Mouse (Mus musculus) limb, embryonic 12.5 days (tissue): ENCODE measurements around the gene Ephb2. TPM values are rescaled to one million over a fixed set of nuclear protein-coding genes. Genes with fewer than 3 reads are reported as not detected.

Experiments used
- ATAC-seq: fragments of 200-750 bp; cut with Nextera tagmentation; 2 replicates; pipeline ENCODE4 v1.8.0; 2017; ENCODE audit warnings: low read depth, moderate TSS enrichment; ENCODE audit not compliant: insufficient number of reproducible peaks, insufficient read depth, low FRiP score, low TSS enrichment
- H3K27ac ChIP-seq: fragments of 300-500 bp; sonication (generic); 2 replicates; pipeline ENCODE4 v1.5.1; 2016; ENCODE audit warnings: mild to moderate bottlenecking, moderate library complexity
- H3K27me3 ChIP-seq: fragments of 300-500 bp; sonication (generic); 2 replicates; pipeline ENCODE4 v1.6.1; 2016; ENCODE audit warnings: mild to moderate bottlenecking, moderate library complexity
- H3K36me3 ChIP-seq: fragments of 300-500 bp; sonication (generic); 2 replicates; pipeline ENCODE4 v1.6.1; 2016; ENCODE audit warnings: mild to moderate bottlenecking, moderate library complexity
- H3K4me1 ChIP-seq: fragments of 300-500 bp; sonication (generic); replicated peaks from 2 replicates; pipeline ENCODE4 v1.6.1; 2016
- H3K4me2 ChIP-seq: fragments of 300-500 bp; sonication (generic); 2 replicates; pipeline ENCODE4 v1.6.1; 2016; ENCODE audit warnings: mild to moderate bottlenecking, moderate library complexity
- H3K4me3 ChIP-seq: fragments of 300-500 bp; sonication (generic); replicated peaks from 2 replicates; pipeline ENCODE4 v1.5.1; 2016; ENCODE audit warnings: mild to moderate bottlenecking
- H3K9ac ChIP-seq: fragments of 300-500 bp; sonication (generic); replicated peaks from 2 replicates; pipeline ENCODE4 v1.6.1; 2016; ENCODE audit warnings: mild to moderate bottlenecking, moderate library complexity
- H3K9me3 ChIP-seq: fragments of 300-500 bp; sonication (generic); 2 replicates; pipeline ENCODE4 v1.6.1; 2016; ENCODE audit warnings: mild to moderate bottlenecking, moderate library complexity
- WGBS: fragments of 180-500 bp; shearing (Covaris S2); methylation state at CpG from one replicate; pipeline ENCODE4 v1.1.7; 2016; 5-methylcytosine and 5-hydroxymethylcytosine counted together
- polyA plus RNA-seq: library from polyadenylated mRNA; unstranded; fragments of >200 nt; fragmentation: Nextera tagmentation; extraction: Ambion mirVana; gene quantifications from 2 replicates; pipeline ENCODE4 v1.2.1, GENCODE M21; 2016

The Ephb2 gene
- polyA plus RNA-seq, 1 experiment from 2014 or later, result 16.9 TPM

DNA sequence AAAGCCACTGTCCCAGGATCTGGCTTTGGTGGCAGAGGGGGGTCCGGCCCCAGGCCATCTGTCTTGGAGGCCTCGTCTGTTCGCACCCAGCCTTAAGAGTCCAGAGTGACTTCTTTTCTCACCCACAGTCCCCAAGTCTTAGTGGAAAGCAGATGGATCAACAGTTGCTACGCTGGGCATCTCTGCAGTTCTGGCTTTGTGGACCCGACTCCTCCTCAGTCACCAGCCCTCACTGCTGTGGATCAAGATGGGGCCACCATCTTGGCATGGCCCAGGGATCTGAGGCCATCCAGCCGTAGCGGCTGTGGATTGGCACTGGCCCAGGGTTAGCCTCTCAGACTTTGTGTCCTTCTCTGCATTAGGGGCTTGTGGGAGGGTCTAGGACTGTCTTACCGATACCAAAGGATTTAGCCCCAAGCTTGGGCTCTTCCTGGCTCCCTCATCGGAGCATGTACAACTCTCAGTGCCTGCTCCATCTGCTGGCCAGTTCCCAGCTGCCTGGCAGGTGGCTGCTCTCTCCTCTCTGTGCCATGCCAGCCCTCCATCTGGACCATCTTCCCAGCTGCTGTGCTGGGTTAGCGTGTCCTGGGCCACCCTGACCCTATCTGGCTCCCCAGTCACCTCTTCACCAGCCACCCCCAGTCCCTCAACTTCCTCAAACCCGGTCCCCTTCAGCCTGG lies 137.2 kb downstream of the Ephb2 start:
- Histone ChIP-seq H3K27me3 (no peaks in the 10 kb centered on the region), H3K4me2 (no peak overlapping the region), H3K4me1 (peaks cover 21% of the 10 kb centered on the region), H3K9me3 (no peaks in the 10 kb centered on the region), H3K27ac (no peak overlapping the region), H3K4me3 (no peak overlapping the region), H3K9ac (no peak overlapping the region; the same call in 1 of the 2 replicates), H3K36me3 (peaks cover 24% of the 10 kb centered on the region)
- 84% methylated on average over 11 of the region's 11 CpGs for WGBS
- ATAC-seq, result no peak

DNA sequence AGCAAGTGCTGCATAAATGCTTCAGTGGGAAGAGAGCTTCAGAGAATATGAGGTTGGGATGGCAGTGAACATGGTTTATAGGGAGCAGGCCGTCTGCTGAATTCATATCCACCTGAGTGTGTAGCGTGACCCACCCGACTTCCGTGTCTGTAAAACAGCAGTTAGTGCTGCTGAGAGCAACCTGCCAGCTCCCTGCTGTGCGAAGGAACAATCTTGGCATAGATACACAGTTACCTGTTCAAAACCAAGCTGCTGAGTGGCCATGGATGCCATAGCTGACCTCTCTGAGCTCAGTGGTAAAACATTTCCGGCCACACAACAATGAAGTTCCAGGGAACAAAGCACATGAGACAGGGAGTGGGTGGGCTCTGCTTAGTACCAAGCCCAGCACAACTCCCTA lies 138.5 kb downstream of the Ephb2 start:
- 80% methylated on average over 6 of the region's 6 CpGs for WGBS
- no peak for ATAC-seq
- Histone ChIP-seq H3K36me3 (peaks cover 36% of the 10 kb centered on the region), H3K27ac (no peak overlapping the region), H3K9me3 (no peaks in the 10 kb centered on the region), H3K9ac (no peak overlapping the region), H3K4me3 (no peak overlapping the region), H3K4me1 (peaks cover 10% of the 10 kb centered on the region), H3K4me2 (no peak overlapping the region), H3K27me3 (no peaks in the 10 kb centered on the region)

DNA sequence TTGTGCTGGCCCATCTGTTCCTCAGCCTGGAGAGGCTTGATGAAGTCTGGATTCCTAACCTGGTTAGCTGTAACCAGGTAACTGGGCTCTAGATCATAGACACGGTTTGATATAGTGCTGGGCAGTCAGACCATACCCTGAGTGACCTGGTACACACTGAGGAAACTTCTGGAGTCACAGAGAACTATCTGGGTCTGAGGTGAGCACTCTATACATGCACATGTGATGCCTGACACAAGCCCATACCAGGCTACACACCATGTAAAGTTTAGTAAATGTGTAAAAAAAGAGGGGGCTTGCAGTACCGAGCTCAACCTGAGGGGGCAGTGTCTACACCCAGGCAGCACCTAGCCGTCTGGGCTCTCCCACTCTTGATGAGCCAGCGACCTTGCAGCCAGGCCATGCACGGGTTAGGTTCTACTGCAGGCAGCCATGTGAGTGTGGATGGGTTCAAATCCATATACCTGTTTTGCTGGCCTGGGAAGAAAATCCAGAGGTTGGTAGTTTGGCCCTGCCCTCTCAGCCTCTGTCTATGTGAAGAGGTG lies 139.3 kb downstream of the Ephb2 start:
- no peak overlapping the region for H3K4me3 ChIP-seq
- peaks cover 45% of the 10 kb centered on the region for H3K36me3 ChIP-seq
- H3K27me3 ChIP-seq, result no peaks in the 10 kb centered on the region
- no peak overlapping the region for H3K9ac ChIP-seq
- no peaks in the 10 kb centered on the region for H3K9me3 ChIP-seq
- 20% methylated on average over 5 of the region's 5 CpGs for WGBS
- H3K4me1 ChIP-seq, result 0 out of 2 replicates have a peak, but pooled peaks cover 5% of the 10 kb centered on the region
- no peak overlapping the region for H3K4me2 ChIP-seq
- ATAC-seq, result no peak
- no peak overlapping the region for H3K27ac ChIP-seq

DNA sequence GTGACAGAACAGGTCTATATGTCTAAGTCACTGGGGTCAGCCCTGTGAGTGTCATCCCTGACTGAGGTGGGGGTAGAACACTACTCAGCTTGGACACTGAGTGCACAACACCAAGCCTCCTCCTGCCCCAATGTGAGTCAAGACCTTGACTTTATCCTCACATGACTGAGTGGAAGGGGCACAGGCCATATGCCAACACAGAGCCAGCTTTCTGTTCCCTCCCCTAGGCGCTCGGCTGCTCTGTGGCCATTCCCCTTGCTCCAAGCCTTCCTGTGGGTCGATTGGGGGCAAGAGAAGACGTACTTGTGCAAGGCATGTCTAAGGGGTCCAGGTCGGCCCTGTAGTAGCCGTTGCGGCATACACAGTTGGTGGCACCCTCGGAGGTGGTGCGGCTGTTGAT lies 140.1 kb downstream of the Ephb2 start:
- ATAC-seq, result no peak
- no peak overlapping the region for H3K9ac ChIP-seq
- H3K9me3 ChIP-seq, result no peaks in the 10 kb centered on the region
- no peak overlapping the region for H3K27ac ChIP-seq
- H3K4me1 ChIP-seq, result 0 out of 2 replicates have a peak, but pooled peaks cover 5% of the 10 kb centered on the region
- H3K4me2 ChIP-seq, result no peak overlapping the region
- H3K4me3 ChIP-seq, result no peak overlapping the region
- H3K36me3 ChIP-seq, result peaks cover 50% of the 10 kb centered on the region
- 92% methylated on average over 9 of the region's 9 CpGs for WGBS
- H3K27me3 ChIP-seq, result no peaks in the 10 kb centered on the region

DNA sequence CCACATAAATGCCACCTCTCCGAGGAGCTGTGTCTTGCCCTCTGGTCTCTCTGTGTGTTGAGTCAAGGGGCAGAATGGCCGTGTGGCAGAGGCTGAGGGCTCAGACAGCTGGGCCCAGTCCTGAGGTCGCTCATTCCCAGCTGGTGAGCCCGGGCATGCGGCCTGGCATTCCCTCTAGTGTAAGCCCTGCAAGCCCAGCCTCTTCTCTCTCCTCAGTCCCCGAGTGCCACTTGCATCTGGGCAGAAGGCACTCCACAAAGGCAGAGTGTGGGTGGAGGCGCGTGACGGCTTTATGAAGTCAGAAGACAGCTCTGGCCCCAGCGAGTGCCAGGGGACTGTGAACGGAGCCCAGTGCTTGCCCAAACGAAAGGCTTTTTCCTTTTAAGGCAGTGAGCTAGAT lies 145.8 kb downstream of the Ephb2 start:
- Histone ChIP-seq H3K9me3 (no peaks in the 10 kb centered on the region), H3K27ac (no peak overlapping the region), H3K36me3 (peaks cover 55% of the 10 kb centered on the region), H3K4me1 (peaks cover 16% of the 10 kb centered on the region), H3K27me3 (no peaks in the 10 kb centered on the region), H3K9ac (no peak overlapping the region), H3K4me3 (no peak overlapping the region), H3K4me2 (no peak overlapping the region)
- no peak for ATAC-seq
- 85% methylated on average over 12 of the region's 12 CpGs for WGBS

DNA sequence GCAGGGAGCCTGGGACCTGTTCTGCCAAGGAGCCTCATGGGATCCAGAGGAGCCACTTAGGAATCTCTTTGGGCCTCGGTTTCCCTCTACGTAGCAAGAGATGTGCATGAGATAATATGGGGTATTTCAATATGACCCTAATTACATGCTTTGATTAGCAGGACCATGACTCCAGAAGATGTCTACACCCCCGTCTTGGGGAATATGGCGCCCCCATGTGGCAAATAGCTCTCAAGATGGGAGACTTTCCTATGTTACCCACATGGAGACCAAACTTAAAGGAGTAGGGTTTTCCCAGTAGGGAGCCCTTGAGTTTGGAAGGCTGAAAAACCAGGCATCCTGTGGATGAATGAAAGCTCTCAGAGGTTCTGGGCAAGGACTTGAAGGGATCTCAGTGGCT lies 147.7 kb downstream of the Ephb2 start:
- no peak overlapping the region for H3K27ac ChIP-seq
- H3K9ac ChIP-seq, result no peak overlapping the region
- H3K36me3 ChIP-seq, result peaks cover 46% of the 10 kb centered on the region
- WGBS, result 69% methylated on average over 4 of the region's 4 CpGs
- ATAC-seq, result no peak
- no peak overlapping the region for H3K4me3 ChIP-seq
- H3K4me1 ChIP-seq, result peaks cover 21% of the 10 kb centered on the region
- H3K4me2 ChIP-seq, result no peak overlapping the region
- no peaks in the 10 kb centered on the region for H3K27me3 ChIP-seq
- H3K9me3 ChIP-seq, result no peaks in the 10 kb centered on the region

DNA sequence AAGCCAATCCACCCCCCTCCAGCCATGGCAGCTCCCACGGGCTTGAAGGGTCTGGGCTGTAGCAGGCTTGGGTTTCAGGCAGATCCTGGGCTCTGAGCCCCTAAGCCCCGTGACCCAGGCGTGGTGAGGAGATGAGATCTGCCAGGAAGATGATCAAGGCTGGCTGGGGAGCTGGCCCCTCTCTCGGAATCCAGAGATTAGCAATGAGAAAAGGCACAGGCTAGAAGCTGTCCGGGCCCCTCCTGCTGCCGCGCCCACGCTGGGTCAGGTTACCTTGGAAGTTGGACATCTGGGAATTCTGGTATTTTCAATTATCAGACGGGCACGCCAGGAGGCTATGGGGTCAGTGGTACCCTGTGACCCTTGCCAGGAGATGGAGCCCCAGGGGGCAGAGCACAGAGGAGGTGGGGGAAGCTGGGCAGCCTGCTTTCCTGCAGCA lies 150.3 kb downstream of the Ephb2 start:
- no peak overlapping the region for H3K4me3 ChIP-seq
- 17% methylated on average over 10 of the region's 10 CpGs for WGBS
- peaks cover 32% of the 10 kb centered on the region for H3K4me1 ChIP-seq
- H3K27me3 ChIP-seq, result no peaks in the 10 kb centered on the region
- ATAC-seq, result no peak
- no peak overlapping the region for H3K9ac ChIP-seq
- no peaks in the 10 kb centered on the region for H3K9me3 ChIP-seq
- no peak overlapping the region for H3K4me2 ChIP-seq
- no peak overlapping the region for H3K27ac ChIP-seq
- peaks cover 24% of the 10 kb centered on the region for H3K36me3 ChIP-seq

DNA sequence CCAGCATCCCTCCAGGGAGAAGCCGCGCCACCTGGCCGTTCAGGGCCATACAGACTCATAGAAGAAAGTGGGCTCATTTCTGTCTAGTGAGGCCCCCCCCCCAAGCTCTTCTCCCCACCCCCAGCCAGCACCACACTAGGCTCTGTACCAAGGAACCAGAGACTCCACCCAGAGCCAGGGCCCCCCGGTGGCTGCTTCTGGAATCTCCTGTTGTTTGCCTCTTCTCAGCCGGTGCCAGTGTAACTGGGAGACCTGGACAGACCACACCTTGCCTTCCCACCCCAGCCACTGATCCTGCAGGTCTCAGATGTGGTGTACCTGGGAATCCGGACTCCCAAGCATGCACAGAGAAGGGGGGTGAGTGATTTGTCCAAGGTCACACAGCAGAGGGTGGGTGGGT lies 151.3 kb downstream of the Ephb2 start:
- peaks cover 36% of the 10 kb centered on the region for H3K4me1 ChIP-seq
- H3K4me3 ChIP-seq, result no peak overlapping the region
- WGBS, result 73% methylated on average over 4 of the region's 6 CpGs
- H3K27me3 ChIP-seq, result no peaks in the 10 kb centered on the region
- no peak overlapping the region for H3K9ac ChIP-seq
- no peaks in the 10 kb centered on the region for H3K9me3 ChIP-seq
- 0 out of 2 replicates have a peak, but pooled peaks have one; percentile 30 for ATAC-seq
- no peak overlapping the region for H3K27ac ChIP-seq
- peaks cover 15% of the 10 kb centered on the region for H3K36me3 ChIP-seq
- no peak overlapping the region for H3K4me2 ChIP-seq

DNA sequence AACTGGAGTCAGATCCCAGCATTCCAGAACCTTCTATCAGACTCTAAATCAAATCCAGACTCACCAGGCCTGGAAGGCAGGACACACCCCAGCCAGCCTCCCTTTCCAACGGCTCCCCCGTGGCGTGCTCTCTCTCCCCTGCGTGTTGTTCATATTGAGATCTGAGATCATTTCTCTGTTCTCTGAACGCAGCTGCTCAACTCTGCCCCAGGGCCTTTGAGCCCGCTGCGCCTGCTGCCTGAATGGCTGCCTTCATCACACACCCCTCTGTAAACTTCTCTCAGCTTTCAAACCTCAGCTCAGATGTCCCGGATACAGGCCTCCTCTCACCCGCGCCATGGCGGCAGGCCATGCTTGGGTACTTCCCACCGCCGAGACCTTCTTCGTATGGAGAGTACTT lies 155.1 kb downstream of the Ephb2 start:
- H3K4me3 ChIP-seq, result no peak overlapping the region
- no peak for ATAC-seq
- H3K9ac ChIP-seq, result no peak overlapping the region
- 68% methylated on average over 14 of the region's 14 CpGs for WGBS
- peak overlapping the region; percentile 59; the same call in 1 of the 2 replicates for H3K27ac ChIP-seq
- H3K4me1 ChIP-seq, result peaks cover 25% of the 10 kb centered on the region
- no peak overlapping the region for H3K4me2 ChIP-seq
- no peaks in the 10 kb centered on the region for H3K9me3 ChIP-seq
- no peaks in the 10 kb centered on the region for H3K27me3 ChIP-seq
- H3K36me3 ChIP-seq, result peaks cover 12% of the 10 kb centered on the region

DNA sequence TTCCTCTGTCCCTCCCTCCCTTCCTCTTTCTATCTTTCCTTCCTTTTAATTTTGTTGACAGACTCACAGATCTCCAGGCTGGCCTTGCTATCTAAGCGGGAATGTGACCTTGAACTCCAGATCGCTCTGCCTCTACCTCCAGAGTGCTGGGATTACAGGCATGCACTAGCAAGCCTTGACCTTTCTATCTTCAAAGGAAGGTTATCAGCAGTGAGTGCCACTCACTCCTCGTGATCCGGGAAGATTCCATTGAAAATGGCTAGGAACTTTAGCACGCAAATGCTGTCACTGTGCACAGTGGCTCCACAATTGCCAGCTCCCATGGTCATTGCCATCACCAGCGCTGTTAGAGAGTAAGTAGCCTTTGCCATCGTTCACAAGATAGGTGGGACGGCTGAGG lies 156.6 kb downstream of the Ephb2 start:
- H3K4me2 ChIP-seq, result no peak overlapping the region
- H3K36me3 ChIP-seq, result peaks cover 20% of the 10 kb centered on the region
- 70% methylated on average over 8 of the region's 8 CpGs for WGBS
- no peak overlapping the region for H3K9ac ChIP-seq
- no peak overlapping the region for H3K4me3 ChIP-seq
- ATAC-seq, result no peak
- H3K27me3 ChIP-seq, result no peaks in the 10 kb centered on the region
- no peaks in the 10 kb centered on the region for H3K9me3 ChIP-seq
- no peak overlapping the region for H3K27ac ChIP-seq
- H3K4me1 ChIP-seq, result peaks cover 14% of the 10 kb centered on the region

DNA sequence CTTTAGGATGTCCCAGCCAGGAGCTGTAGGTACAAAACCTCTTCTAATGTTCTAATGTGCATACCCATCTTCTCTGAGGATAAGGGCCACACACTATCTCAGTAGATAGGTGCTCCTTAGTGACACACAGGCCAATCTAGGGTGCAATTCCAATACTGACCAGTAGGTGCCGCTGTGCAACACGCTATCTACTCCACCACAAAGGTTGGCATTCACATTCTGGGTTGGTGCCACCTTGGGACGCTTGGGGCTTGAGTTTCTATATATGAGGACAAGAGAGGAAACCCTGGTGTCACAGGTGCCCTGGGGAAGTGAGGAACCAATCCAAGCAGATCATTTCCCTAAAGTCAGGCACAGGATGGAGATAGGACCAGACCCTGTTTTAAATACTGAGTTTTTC lies 157.3 kb downstream of the Ephb2 start:
- no peaks in the 10 kb centered on the region for H3K27me3 ChIP-seq
- peaks cover 21% of the 10 kb centered on the region for H3K36me3 ChIP-seq
- no peak overlapping the region for H3K4me3 ChIP-seq
- H3K9ac ChIP-seq, result no peak overlapping the region
- WGBS, result 5% methylated on average over 3 of the region's 3 CpGs
- H3K27ac ChIP-seq, result no peak overlapping the region
- peaks cover 14% of the 10 kb centered on the region for H3K4me1 ChIP-seq
- no peak for ATAC-seq
- H3K9me3 ChIP-seq, result no peaks in the 10 kb centered on the region
- no peak overlapping the region for H3K4me2 ChIP-seq

DNA sequence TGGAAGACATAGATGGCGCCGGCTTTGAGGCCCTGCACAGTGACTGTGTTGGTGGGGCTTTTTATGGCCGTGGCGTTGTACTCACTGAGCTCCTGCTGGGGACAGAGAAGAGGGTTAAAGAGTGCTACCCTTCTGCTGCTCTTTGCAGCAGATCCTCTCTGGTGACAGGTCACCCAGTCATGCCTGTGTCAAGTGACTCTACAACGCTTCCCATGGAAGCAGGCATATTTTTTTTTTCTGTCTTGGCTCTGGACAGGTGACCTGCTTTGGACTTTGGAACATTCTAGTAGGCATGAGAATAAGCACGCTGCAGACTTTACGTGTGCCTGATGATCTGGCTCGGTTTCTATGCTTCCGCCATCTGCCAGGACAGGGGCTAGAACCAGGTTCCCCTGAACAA lies 160.3 kb downstream of the Ephb2 start:
- H3K4me3 ChIP-seq, result no peak overlapping the region
- peaks cover 42% of the 10 kb centered on the region for H3K36me3 ChIP-seq
- H3K9ac ChIP-seq, result no peak overlapping the region
- H3K9me3 ChIP-seq, result no peaks in the 10 kb centered on the region
- no peak overlapping the region for H3K27ac ChIP-seq
- ATAC-seq, result no peak
- H3K4me1 ChIP-seq, result 0 out of 2 replicates have a peak, but pooled peaks cover 4% of the 10 kb centered on the region
- WGBS, result 88% methylated on average over 9 of the region's 9 CpGs
- H3K4me2 ChIP-seq, result no peak overlapping the region
- H3K27me3 ChIP-seq, result no peaks in the 10 kb centered on the region
